Mouse (Mus musculus) spleen, adult 2 months (tissue): ENCODE results near the gene Negr1. TPM values are rescaled to one million over a fixed set of nuclear protein-coding genes. Genes with fewer than 3 reads are reported as not detected.
"Not testable (repeated sequence)": the region's sequence is repeated elsewhere in the genome, so short reads cannot be mapped to it uniquely, and the experiment has no call there.

Experiments used
- DNase-seq, 2 experiments: peaks; one replicate each; pipeline versions ENCODE4 v3.0.0 to v3.0.0-alpha.2; 2012 to 2021; ENCODE audit warnings: low spot score in 2 of 2, low read depth in 1 of 2
- H3K27ac ChIP-seq: fragments of 200-500 bp; 2 replicates; pipeline ENCODE4 v1.5.1; 2012; ENCODE audit warnings: low read length, inconsistent platforms; ENCODE audit not compliant: insufficient read depth
- H3K27me3 ChIP-seq: fragments of 200-500 bp; 2 replicates; pipeline ENCODE4 v1.6.1; 2012; ENCODE audit warnings: mild to moderate bottlenecking, moderate library complexity, low read length, inconsistent platforms; ENCODE audit not compliant: control insufficient read depth, insufficient read depth
- H3K36me3 ChIP-seq: fragments of 200-500 bp; 2 replicates; pipeline ENCODE4 v1.6.1; 2012; ENCODE audit warnings: mild to moderate bottlenecking, low read length, inconsistent platforms; ENCODE audit not compliant: control insufficient read depth, insufficient read depth
- H3K4me1 ChIP-seq: fragments of 200-500 bp; 2 replicates; pipeline ENCODE4 v1.6.1; 2011; ENCODE audit warnings: inconsistent platforms; ENCODE audit not compliant: control insufficient read depth, insufficient read depth, insufficient read length
- H3K4me3 ChIP-seq: fragments of 200-500 bp; 2 replicates; pipeline ENCODE4 v1.5.1; 2011; ENCODE audit warnings: mild to moderate bottlenecking, inconsistent platforms; ENCODE audit not compliant: insufficient read depth, insufficient read length; ENCODE audit errors: extremely low read depth
- CTCF ChIP-seq: fragments of 200-500 bp; IDR thresholded peaks from 2 replicates; pipeline ENCODE4 v1.5.1; 2011; ENCODE audit warnings: mild to moderate bottlenecking, inconsistent platforms; ENCODE audit not compliant: insufficient read depth, insufficient read length, insufficient replicate concordance; ENCODE audit errors: extremely low read depth
- POLR2A ChIP-seq: fragments of 200-500 bp; IDR thresholded peaks from 2 replicates; pipeline ENCODE4 v1.6.1; 2011; ENCODE audit warnings: low read depth, low read length, inconsistent platforms
- WGBS: fragments of 180-500 bp; shearing (Covaris S2); methylation state at CpG from one replicate; pipeline ENCODE4 v1.1.7; 2018; 5-methylcytosine and 5-hydroxymethylcytosine counted together
- polyA plus RNA-seq: library from polyadenylated mRNA; depleted of rRNA; stranded (reverse); fragments of >200 nt; gene quantifications from 2 replicates; pipeline ENCODE4 v1.2.3, GENCODE M21; 2012

Negr1 gene
- polyA plus RNA-seq, 1 experiment: 0.05 TPM

- DNase-seq: no peak
- Histone ChIP-seq H3K36me3 (no peaks in the 10 kb centered on the region), H3K27me3 (no peaks in the 10 kb centered on the region), H3K4me1 (no peaks in the 10 kb centered on the region), H3K4me3 (no peak overlapping the region), H3K27ac (no peak overlapping the region)
- no peak for TF ChIP-seq POLR2A
- TF ChIP-seq CTCF: no peak
- WGBS: 68% methylated on average over 6 of the region's 6 CpGs
These were observed 474.4 kb downstream of the Negr1 start for GRCm38 (mm10) chr3:157036016-157036415.

- DNase-seq: no peak
- no peak overlapping the region for H3K4me3 ChIP-seq
- no peaks in the 10 kb centered on the region for H3K36me3 ChIP-seq
- no peaks in the 10 kb centered on the region for H3K4me1 ChIP-seq
- no peak overlapping the region for H3K27ac ChIP-seq
- no peaks in the 10 kb centered on the region for H3K27me3 ChIP-seq
- 64% methylated on average over 1 of the region's 1 CpGs for WGBS
- TF ChIP-seq CTCF (no peak), POLR2A (no peak)
These were observed 475.0 kb downstream of the Negr1 start for GRCm38 (mm10) chr3:157036568-157036967.

GRCm38 (mm10) chr3:157040619-157041018, 479.0 kb downstream of the Negr1 start:
- TF ChIP-seq CTCF: no peak
- no peak for TF ChIP-seq POLR2A
- Histone ChIP-seq H3K36me3 (no peaks in the 10 kb centered on the region), H3K4me3 (no peak overlapping the region), H3K27me3 (no peaks in the 10 kb centered on the region), H3K27ac (no peak overlapping the region), H3K4me1 (no peaks in the 10 kb centered on the region)
- WGBS: 72% methylated on average over 5 of the region's 5 CpGs
- DNase-seq: no peak

GRCm38 (mm10) chr3:157044565-157044964, 483.0 kb downstream of the Negr1 start:
- no peak overlapping the region for H3K27ac ChIP-seq
- 67% methylated on average over 2 of the region's 2 CpGs for WGBS
- TF ChIP-seq POLR2A: no peak
- no peak for TF ChIP-seq CTCF
- no peaks in the 10 kb centered on the region for H3K27me3 ChIP-seq
- DNase-seq: no peak
- no peak overlapping the region for H3K4me3 ChIP-seq
- H3K4me1 ChIP-seq: no peaks in the 10 kb centered on the region
- H3K36me3 ChIP-seq: no peaks in the 10 kb centered on the region

GRCm38 (mm10) chr3:157064438-157064837, 502.8 kb downstream of the Negr1 start:
- not testable (repeated sequence) for H3K4me3 ChIP-seq, H3K36me3 ChIP-seq, H3K4me1 ChIP-seq, H3K27ac ChIP-seq, DNase-seq, H3K27me3 ChIP-seq
- 74% methylated on average over 2 of the region's 2 CpGs for WGBS

GRCm38 (mm10) chr3:157066331-157066730, 504.7 kb downstream of the Negr1 start:
- no peaks in the 10 kb centered on the region for H3K36me3 ChIP-seq
- no peak for TF ChIP-seq CTCF
- no peak for TF ChIP-seq POLR2A
- no peak overlapping the region for H3K27ac ChIP-seq
- no peaks in the 10 kb centered on the region for H3K27me3 ChIP-seq
- DNase-seq: no peak
- no peak overlapping the region for H3K4me3 ChIP-seq
- H3K4me1 ChIP-seq: no peaks in the 10 kb centered on the region

GRCm38 (mm10) chr3:157079250-157079965, 517.8 kb downstream of the Negr1 start:
- Histone ChIP-seq H3K27ac (no peak overlapping the region), H3K4me1 (no peaks in the 10 kb centered on the region), H3K4me3 (no peak overlapping the region), H3K27me3 (no peaks in the 10 kb centered on the region), H3K36me3 (no peaks in the 10 kb centered on the region)
- TF ChIP-seq POLR2A: no peak
- TF ChIP-seq CTCF: no peak
- DNase-seq: no peak
- 53% methylated on average over 2 of the region's 2 CpGs for WGBS

- no peak overlapping the region for H3K4me3 ChIP-seq
- no peaks in the 10 kb centered on the region for H3K36me3 ChIP-seq
- TF ChIP-seq POLR2A (no peak), CTCF (no peak)
- WGBS: 70% methylated on average over 1 of the region's 1 CpGs
- no peaks in the 10 kb centered on the region for H3K27me3 ChIP-seq
- no peak for DNase-seq
- H3K27ac ChIP-seq: no peak overlapping the region
- no peaks in the 10 kb centered on the region for H3K4me1 ChIP-seq
These were observed 518.3 kb downstream of the Negr1 start for GRCm38 (mm10) chr3:157079966-157080306.
